Mouse (Mus musculus): ENCODE measurements around the gene Ttc33. TPM values are rescaled to one million over a fixed set of nuclear protein-coding genes. Genes with fewer than 3 reads are reported as not detected.

Gene Ttc33
- polyA plus RNA-seq (2012; rRNA removed) = 2.4 and 3.0 TPM in 2 replicates

- peak; percentile 45 to 77 for DNase-seq (ENCODE audit: low read depth in 1 of 2, low spot score in 2 of 2)
- WGBS = under 1% methylated on average over 54 of the region's 55 CpGs
These were observed at the start of gene Ttc33 for GRCm38 (mm10) chr15:5185366-5186292. Gene Ttc33, plus strand, starts transcription at chr15:5185525.

GRCm38 (mm10) chr15:5138021-5138856, 47.1 kb upstream of the Ttc33 start:
- no peaks in the 10 kb centered on the region for H3K27me3 ChIP-seq (ENCODE audit: control insufficient read depth, insufficient read depth, low read length)
- DNase-seq (ENCODE audit: low read depth in 1 of 2, low spot score in 2 of 2) = no peak
- TF ChIP-seq POLR2A (IDR thresholded peaks at IDR 0.05; ENCODE audit: low read depth, low read length) (no peak), CTCF (IDR thresholded peaks at IDR 0.05; ENCODE audit: extremely low read depth, insufficient read depth, insufficient read length, insufficient replicate concordance) (no peak)
- 76% methylated on average over 9 of the region's 9 CpGs for WGBS
- H3K4me3 ChIP-seq (ENCODE audit: extremely low read depth, insufficient read depth, insufficient read length) = no peak overlapping the region
- no peaks in the 10 kb centered on the region for H3K4me1 ChIP-seq (ENCODE audit: control insufficient read depth, insufficient read depth, insufficient read length)
- no peaks in the 10 kb centered on the region for H3K36me3 ChIP-seq (ENCODE audit: control insufficient read depth, insufficient read depth, low read length)
- peak overlapping the region; percentile 22 for H3K27ac ChIP-seq (ENCODE audit: insufficient read depth, low read length)

More at GRCm38 (mm10) chr15:5185366-5186292, at the start of gene Ttc33:
- H3K36me3 ChIP-seq (ENCODE audit: control insufficient read depth, insufficient read depth, low read length) = peaks cover 3% of the 10 kb centered on the region; the same call in 1 of the 2 replicates
- H3K4me1 ChIP-seq (ENCODE audit: control insufficient read depth, insufficient read depth, insufficient read length) = no peaks in the 10 kb centered on the region; the same call in none of the 2 replicates
- peak; percentile 2; the same call in 1 of the 2 replicates for TF ChIP-seq POLR2A (IDR thresholded peaks at IDR 0.05; ENCODE audit: low read depth, low read length)
- TF ChIP-seq CTCF (IDR thresholded peaks at IDR 0.05; ENCODE audit: extremely low read depth, insufficient read depth, insufficient read length, insufficient replicate concordance) = no peak
- H3K27me3 ChIP-seq (ENCODE audit: control insufficient read depth, insufficient read depth, low read length) = no peaks in the 10 kb centered on the region
- H3K27ac ChIP-seq (ENCODE audit: insufficient read depth, low read length) = peak within 1 kb of the TSS; percentile 87
- peak within 1 kb of the TSS; percentile 96 for H3K4me3 ChIP-seq (ENCODE audit: extremely low read depth, insufficient read depth, insufficient read length)

GRCm38 (mm10) chr15:5139366-5139765, 46.0 kb upstream of the Ttc33 start:
- TF ChIP-seq POLR2A (IDR thresholded peaks at IDR 0.05; ENCODE audit: low read depth, low read length) = no peak
- no peak for TF ChIP-seq CTCF (IDR thresholded peaks at IDR 0.05; ENCODE audit: extremely low read depth, insufficient read depth, insufficient read length, insufficient replicate concordance)
- Histone ChIP-seq H3K27ac (ENCODE audit: insufficient read depth, low read length) (no peak overlapping the region), H3K4me1 (ENCODE audit: control insufficient read depth, insufficient read depth, insufficient read length) (no peaks in the 10 kb centered on the region), H3K36me3 (ENCODE audit: control insufficient read depth, insufficient read depth, low read length) (no peaks in the 10 kb centered on the region), H3K27me3 (ENCODE audit: control insufficient read depth, insufficient read depth, low read length) (no peaks in the 10 kb centered on the region), H3K4me3 (ENCODE audit: extremely low read depth, insufficient read depth, insufficient read length) (no peak overlapping the region)
- WGBS = 76% methylated on average over 2 of the region's 2 CpGs
- no peak for DNase-seq (ENCODE audit: low read depth in 1 of 2, low spot score in 2 of 2)

DNA sequence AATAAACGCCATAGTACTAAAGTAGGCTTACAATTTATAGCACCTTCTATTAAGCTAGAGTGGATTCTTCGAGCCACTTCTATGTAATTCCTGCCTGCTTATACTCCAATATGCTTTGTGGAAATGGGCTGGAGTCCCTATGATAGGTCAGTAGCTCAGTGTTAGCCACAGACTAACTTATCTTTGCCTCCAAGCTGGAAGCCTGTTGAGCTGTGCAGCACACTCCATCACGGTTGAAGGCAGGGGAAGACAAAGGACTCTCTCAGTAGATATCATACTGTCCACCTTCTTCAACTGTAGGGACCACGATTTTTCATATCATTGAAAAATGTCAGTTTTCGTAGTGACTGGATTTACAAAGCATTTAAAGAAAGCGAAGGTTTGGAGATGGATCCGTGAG, 45.5 kb upstream of the Ttc33 start:
- no peak overlapping the region for H3K4me3 ChIP-seq (ENCODE audit: extremely low read depth, insufficient read depth, insufficient read length)
- no peaks in the 10 kb centered on the region for H3K36me3 ChIP-seq (ENCODE audit: control insufficient read depth, insufficient read depth, low read length)
- no peaks in the 10 kb centered on the region for H3K27me3 ChIP-seq (ENCODE audit: control insufficient read depth, insufficient read depth, low read length)
- H3K27ac ChIP-seq (ENCODE audit: insufficient read depth, low read length) = no peak overlapping the region
- TF ChIP-seq CTCF (IDR thresholded peaks at IDR 0.05; ENCODE audit: extremely low read depth, insufficient read depth, insufficient read length, insufficient replicate concordance) (no peak), POLR2A (IDR thresholded peaks at IDR 0.05; ENCODE audit: low read depth, low read length) (no peak)
- H3K4me1 ChIP-seq (ENCODE audit: control insufficient read depth, insufficient read depth, insufficient read length) = peaks cover under 1% of the 10 kb centered on the region; the same call in 1 of the 2 replicates
- 80% methylated on average over 7 of the region's 7 CpGs for WGBS
- no peak for DNase-seq (ENCODE audit: low read depth in 1 of 2, low spot score in 2 of 2)

DNA sequence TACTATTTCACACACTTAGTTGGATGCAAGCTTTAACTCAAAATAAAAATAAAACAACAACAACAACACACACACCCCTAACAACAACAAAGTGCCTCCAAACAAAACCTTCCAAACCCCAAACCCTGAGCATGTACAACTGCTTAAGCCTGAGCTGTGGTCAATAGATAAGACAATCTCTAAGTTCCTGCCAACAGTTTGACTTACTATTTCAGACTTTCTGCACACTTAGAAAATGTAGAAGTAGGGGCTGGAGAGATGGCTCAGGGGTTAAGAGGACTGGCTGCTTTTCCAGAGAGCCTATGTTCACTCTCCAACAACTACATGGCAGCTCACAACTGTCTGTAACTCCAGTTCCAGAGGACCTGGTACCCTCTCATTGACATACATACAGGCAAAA, 45.0 kb upstream of the Ttc33 start:
- no peak for DNase-seq (ENCODE audit: low read depth in 1 of 2, low spot score in 2 of 2)
- Histone ChIP-seq H3K27ac (ENCODE audit: insufficient read depth, low read length) (no peak overlapping the region), H3K4me1 (ENCODE audit: control insufficient read depth, insufficient read depth, insufficient read length) (peaks cover 5% of the 10 kb centered on the region), H3K36me3 (ENCODE audit: control insufficient read depth, insufficient read depth, low read length) (no peaks in the 10 kb centered on the region), H3K27me3 (ENCODE audit: control insufficient read depth, insufficient read depth, low read length) (no peaks in the 10 kb centered on the region), H3K4me3 (ENCODE audit: extremely low read depth, insufficient read depth, insufficient read length) (no peak overlapping the region)
- TF ChIP-seq CTCF (IDR thresholded peaks at IDR 0.05; ENCODE audit: extremely low read depth, insufficient read depth, insufficient read length, insufficient replicate concordance) = no peak
- no peak for TF ChIP-seq POLR2A (IDR thresholded peaks at IDR 0.05; ENCODE audit: low read depth, low read length)

DNA sequence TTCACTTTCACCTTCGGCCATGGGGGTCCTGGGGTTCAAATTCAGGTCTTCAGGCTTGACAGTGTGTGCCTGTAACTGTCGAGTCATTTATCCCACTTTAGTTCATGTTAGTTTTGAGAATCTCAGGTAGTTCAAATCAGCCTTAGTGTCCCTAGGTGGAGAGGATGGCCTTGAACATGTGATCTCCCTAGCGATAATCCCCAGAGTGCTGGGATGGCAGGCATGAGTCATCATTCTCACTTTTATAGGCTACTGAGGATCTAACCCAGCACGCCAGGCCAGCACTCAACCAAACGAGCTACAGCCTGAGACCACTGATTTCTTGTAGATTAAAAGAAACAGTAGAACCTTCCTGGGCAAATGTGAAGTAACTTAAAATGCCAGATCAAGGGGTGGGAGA, 43.3 kb upstream of the Ttc33 start:
- peaks cover 5% of the 10 kb centered on the region for H3K4me1 ChIP-seq (ENCODE audit: control insufficient read depth, insufficient read depth, insufficient read length)

More for the DNA sequence above, 43.3 kb upstream of the Ttc33 start:
- Histone ChIP-seq H3K4me3 (ENCODE audit: extremely low read depth, insufficient read depth, insufficient read length) (no peak overlapping the region), H3K27me3 (ENCODE audit: control insufficient read depth, insufficient read depth, low read length) (no peaks in the 10 kb centered on the region), H3K36me3 (ENCODE audit: control insufficient read depth, insufficient read depth, low read length) (no peaks in the 10 kb centered on the region), H3K27ac (ENCODE audit: insufficient read depth, low read length) (no peak overlapping the region)
- no peak for DNase-seq (ENCODE audit: low read depth in 1 of 2, low spot score in 2 of 2)
- TF ChIP-seq POLR2A (IDR thresholded peaks at IDR 0.05; ENCODE audit: low read depth, low read length) (no peak), CTCF (IDR thresholded peaks at IDR 0.05; ENCODE audit: extremely low read depth, insufficient read depth, insufficient read length, insufficient replicate concordance) (no peak)
- WGBS = 63% methylated on average over 5 of the region's 5 CpGs

Measured in spleen, adult 2 months (tissue).